Mouse (Mus musculus) gastrocnemius, postnatal 10 days (tissue): ENCODE measurements at regions not wholly inside any gene's neighbourhood (a gene's known extent, or its start where the extent isn't known, plus 50 kb on each side); places are given as distances from the start of the nearest gene placed in this dataset.

Experiments used
- DNase-seq: peaks from one replicate; pipeline ENCODE4 v3.0.0; 2021; ENCODE audit warnings: mixed read lengths

DNA sequence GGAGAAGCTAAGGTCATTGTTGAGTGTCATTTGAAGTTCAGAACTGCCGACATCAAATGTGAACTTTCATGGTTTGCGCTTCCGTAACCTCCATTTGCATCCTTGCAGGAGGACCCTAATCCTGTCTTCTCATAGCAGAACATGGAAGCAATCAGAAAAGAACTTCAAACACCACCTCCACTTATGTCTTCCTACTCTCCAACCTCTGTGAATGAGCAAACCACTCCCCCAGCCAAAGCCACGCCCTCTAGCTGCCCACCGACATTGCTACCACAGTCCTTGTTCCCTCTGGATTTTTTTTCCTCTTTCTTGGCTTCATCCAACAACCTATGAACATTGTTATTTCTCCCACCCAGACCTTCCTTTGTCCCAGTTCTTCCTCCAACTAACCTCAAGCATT lies 149.9 kb downstream of the Kdr start:
- no peak for DNase-seq

DNA sequence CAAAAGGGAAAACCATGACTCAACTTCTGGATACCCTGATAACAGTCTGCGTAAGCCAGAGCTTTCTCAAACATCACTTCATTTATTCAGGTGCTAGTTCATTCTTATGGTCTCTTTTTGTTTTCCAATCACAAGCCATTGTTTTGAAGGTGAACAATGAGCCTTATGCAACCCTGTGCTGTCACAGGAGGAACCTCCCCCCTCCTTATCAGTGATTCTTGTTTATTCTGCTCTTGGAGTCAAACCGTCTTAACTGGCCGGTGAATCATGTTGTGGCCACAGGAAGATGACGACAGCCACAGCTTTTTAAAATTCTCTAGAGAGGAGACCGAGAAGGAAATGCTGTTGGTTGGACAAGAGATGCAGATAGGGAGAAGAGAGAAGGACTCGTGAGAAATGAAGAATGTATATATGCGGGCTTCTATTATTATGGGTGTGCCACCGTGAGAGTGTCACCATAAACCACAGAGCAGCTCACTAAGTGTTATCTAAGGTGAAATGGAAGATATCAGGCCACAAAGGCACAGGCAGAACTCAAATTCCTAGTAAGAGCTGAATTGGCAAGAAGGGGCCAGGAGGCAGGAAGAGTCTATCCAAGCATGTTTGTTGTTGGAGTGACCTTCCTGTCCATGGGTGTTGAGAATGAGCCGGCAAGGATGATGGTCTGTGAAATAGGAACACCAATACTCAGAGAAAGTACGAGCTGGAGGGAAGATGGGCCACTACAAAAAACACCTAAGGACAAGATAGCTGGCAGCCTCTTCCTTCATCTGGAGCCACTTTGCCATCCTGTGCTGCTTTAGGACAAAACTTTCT lies 151.8 kb downstream of the Kdr start:
- no peak for DNase-seq

DNA sequence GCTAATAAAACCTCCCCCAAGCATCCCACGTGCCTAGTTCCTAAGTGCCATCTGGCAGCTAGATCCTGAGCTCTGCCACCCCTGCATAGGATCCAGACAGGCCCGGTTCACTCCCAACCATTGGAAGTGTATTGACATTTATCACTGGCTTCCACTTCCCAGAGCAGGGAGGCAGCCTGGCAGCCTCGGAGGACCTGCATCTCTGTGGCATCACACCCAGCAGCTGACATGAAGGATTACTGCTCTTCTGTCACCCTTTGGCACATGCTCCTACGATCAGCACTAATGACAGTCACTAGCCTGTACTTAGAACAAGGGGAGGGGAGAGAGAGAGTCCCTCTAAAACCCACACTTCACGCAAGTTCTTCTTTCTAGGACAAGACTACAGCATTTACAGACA lies 152.7 kb downstream of the Kdr start:
- DNase-seq = no peak

DNA sequence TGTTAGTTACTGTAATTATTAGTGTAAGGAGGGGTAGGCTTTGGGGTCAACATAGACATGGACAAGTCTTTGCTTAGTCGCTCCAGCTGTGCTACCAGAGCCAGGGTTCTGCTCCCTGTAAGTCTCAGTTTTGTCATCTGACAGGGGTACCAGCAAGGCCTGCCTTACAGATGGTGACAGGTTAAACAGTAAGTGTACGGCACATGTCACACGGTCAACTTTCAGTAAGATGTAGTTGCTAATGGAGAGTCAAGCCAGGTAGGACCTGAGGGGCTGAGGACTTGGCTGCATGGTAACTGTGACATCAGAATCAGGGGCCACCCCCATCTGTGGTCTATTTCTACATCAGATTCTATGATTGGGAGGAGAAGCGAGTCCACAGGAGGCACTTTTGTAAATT lies 153.6 kb downstream of the Kdr start:
- no peak for DNase-seq

DNA sequence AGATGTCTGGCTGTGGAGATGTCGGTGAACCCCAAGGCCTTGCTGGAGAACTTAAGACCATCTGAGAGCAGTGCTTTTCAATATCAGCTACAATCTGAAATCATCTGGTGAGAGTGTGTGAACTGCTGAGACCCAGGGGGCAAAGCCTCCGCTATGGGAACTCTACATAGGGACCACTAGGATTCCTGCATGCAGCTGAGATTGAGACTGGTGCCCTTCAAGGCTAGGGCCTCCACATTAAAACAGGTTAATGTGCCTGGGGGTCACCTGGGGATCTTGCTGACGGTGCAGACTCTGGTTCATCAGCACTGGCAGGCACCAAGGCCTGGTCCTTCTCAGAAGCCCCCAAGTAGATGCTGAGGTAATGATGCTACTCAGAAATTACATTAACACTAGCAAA lies 154.6 kb downstream of the Kdr start:
- no peak for DNase-seq

DNA sequence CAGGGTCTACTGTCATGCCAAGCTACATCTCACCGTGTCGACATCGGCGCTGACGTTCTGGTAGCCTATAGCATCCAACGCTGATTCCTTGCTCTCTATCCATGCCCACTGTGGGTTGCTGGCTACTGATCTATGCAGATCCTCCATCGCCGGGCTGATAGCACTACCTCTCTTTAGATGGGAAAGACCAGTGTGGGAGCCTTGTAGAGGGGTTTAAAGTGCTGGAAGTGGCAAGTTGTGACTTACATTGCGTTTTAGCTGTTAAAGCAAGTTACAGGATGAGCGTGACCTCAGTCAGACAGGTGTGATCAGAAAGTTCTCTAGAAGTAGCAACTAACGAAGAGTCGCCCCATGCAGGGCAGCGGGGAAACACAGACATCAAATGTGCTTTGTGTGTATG lies 160.9 kb downstream of the Kdr start:
- DNase-seq = no peak

DNA sequence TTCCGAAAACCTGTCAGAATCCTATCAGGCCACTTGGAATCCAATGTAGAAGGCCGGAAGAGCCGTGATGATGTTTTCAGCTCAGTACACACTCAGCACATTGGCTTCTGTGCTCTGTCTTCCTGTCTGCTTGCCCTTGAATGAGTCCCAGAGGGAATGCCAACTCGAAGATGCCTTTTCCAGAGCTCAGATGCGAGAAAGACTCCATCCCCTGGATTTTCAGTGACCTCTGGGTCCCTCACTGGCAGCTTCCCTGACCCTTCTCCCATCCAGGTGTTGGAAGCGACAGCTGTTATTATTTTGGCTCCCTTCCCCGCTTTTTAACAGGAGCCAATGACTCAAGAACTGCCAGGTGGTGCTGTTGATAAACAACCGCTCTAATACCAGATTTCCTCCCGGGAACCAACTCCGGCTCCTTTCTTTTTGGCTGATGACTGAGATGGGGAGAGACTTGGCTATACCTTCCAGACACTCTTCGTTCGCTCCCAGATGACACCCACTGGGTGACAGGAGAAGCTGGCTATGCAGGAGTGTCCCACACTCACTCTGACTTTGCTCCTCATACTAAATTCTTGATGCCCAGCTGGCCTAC lies 163.8 kb downstream of the Kdr start:
- no peak for DNase-seq

DNA sequence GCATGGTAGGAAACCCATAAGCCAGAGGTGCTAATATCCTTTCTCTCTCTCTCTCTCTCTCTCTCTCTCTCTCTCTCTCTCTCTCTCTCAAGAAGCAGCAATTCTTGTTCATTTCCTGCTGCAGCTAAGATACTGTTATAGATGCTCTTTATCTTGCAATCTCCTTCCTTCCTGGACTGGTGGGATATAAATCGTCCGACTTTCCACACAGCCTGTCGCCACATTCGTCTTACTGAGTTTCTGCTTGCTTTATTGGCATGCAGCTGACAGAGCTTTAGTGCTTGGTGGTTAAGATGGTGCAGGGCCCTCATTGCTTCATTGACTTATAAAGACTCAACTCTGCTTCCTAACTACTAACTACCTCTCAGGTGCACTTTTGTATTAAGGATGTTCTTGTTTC lies 165.6 kb downstream of the Kdr start:
- DNase-seq = no peak

DNA sequence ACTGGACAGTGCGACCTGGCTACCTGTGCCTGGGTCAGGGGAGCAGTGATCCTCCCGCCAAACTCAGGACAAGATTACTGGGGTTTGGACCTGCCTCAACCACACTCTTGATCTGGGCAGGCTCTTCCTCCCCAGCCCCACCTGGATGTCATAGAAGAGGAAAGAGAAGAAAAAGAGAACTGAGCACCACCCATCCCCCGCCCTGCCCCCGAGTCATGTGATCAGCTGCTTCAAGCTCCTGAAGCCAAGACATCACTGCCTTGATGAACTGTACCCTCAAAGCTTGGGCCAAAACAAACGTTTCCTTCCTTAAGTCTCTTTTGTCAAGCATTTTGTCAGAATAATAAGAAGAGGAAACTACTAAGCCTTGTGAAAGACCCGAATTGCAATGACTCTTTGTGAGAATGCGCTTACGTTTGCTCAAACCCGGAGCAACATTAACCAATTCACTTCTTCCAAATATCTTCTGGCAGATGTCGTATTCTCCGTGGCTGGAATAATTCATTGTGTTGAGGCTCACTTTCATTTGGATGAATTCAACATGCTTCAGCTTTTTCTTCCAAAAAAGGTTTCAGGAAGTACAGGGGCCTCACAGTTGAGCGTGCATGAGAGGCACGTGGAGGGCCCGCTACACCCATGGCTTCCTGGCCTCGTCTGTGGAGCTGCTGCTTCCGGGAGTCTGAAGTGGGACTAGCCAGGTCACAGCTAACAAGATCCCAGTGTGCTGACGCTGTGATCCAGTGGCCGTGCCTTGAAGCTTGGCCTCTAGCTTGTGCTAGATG lies 169.5 kb downstream of the Kdr start:
- no peak for DNase-seq

DNA sequence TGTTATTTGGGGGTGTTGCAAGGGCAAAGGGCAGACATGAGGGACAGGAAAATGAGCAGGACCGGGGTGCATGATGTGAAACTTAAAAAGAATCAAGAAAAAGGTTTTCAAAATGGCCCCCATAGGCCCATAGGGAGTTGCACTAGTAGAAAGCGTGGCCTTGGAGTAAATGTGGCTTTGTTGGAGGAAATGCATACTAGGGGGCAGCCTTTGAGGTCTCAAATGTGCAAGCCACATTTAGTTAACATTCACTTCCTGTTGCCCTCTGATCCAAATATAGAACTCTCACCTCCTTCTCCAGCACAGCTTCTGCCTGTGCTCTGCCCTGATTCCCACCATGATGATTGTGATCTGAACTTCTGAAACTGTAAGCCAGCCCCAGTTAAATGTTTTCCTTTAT lies 173.2 kb downstream of the Kdr start:
- DNase-seq = no peak

DNA sequence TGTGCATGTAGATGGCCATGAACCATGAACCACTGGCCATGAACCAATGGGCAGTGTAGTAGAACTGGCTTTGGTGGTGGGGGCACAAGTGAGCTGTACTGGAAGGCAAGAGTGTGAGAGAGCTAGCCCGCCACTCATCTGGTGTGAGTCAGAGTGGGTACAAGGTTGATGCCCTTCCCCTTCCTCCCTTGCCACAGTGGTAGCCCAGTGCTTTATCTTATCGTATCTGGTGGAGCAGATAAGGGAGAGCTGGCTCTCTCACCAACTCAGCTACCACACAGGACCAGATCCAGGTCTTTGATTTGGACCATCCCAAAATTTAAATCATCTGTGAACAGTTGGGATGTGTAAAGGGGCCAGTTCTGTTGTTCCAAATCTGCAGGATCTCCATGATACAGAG lies 173.9 kb downstream of the Kdr start:
- no peak for DNase-seq

DNA sequence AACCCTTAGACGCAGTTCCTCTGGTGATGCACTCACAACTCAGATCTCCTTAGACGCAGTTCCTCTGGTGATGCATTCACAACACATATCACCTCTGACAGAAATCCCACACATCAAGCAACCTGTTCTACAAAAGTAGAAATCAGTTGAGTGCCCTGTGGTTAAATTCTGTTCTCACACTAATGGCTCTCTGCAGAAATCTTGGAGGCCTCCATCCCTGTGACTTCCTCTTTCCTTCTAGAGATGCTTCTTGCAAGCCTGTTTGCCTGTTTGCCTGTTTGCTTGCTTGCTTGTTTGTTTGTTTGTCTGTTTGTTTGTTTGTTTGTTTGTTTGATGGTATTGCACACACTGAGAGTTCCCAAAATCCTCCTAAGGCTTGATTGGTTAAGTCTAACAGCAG lies 175.2 kb downstream of the Kdr start:
- DNase-seq = no peak

DNA sequence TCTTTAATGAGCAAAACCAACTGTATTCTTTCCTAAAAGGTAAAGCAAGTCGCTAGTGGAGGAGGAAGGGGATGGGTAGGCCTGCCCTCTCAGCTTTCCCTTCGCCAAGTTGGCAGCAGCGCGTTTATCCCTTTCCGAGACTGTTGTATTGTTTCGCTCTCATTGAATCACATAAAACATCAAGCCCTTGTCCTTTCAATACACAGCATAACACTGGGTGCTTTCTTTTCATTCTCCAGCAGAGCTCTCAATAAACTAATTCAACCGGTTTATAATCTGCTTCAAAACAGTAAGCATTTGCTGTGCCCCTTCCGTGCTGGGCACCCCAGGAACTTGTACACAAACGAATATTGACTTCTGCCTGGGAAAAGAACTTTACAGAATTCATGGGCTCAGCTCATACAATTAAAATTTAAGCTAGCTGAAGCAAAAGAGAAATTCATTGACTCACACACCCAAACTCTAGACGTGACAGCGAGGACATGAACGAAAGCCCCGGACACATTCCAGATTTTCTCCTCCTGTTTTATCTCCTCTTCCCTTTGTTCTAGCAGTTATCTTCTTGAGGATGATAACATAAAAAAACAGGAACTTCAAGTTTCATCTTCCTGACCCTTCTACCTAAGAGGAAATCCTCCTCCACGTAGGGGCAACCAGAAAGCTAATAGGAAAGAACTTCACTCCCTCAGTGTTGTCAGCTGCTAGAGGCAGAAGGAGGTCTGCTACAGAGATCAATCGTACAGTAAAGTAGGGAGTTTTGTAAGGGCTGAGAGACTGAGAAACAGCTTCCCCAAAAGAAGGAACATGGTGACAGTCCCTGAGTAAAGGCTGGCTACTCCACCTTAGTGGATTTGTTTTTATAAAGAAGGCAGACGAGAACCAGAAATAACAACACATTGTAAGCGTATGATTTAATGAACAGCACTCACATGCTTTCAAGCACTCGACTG lies 177.9 kb downstream of the Kdr start:
- no peak for DNase-seq

DNA sequence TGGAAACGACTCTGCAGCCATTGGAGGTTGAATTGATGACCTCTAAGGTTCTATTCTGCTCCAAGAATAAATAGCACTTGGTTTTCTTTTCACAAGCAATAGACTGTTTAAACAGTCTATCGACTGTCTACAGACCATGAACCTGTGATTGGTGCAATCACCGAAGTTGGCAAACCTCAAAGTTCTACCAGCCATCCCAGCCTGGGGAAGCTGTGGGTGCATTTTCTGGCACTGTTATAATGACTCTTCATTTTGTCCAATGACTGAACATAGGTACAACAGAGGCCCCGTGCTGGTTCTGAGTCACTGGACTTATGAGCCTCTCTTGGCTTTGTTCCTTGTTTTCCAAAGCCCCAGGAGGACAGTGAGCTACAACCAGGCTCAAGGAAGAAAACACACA lies 178.6 kb downstream of the Kdr start:
- no peak for DNase-seq

DNA sequence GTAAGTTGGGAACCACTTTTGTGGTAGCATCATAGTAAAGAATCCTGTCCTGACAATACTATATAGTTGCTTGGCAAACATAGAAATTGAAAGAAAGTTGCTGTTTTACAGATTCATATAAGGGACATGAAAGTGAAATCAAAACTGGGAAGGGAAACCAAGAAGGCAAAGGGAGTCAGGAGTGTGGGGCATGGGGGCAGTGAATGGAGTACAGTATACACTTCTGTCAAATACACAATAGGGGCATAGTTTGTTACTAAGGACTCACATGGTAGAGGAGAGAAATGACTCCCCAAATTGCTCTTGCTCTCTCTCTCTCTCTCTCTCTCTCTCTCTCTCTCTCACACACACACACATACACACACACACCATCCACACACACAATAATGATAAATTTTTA lies 185.1 kb downstream of the Kdr start:
- DNase-seq = no peak

DNA sequence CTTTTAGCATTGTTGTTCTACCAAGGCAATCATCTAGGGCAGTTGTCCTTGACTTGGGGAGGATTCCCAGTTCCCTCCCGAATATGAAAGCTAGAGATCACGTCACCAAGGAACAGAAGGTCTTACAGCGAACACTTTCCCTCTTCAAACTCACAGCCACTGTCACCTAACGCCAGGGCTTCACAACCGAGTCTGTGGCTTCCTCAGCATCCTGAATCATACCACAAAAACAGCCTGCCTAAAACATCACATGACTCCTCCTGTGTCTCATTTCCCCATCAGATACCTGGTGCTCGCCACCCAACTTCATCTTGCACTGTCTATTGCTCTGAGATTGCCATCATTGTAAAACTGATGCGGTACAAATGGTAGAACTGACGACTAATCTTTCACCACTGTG lies 186.5 kb downstream of the Kdr start:
- no peak for DNase-seq

DNA sequence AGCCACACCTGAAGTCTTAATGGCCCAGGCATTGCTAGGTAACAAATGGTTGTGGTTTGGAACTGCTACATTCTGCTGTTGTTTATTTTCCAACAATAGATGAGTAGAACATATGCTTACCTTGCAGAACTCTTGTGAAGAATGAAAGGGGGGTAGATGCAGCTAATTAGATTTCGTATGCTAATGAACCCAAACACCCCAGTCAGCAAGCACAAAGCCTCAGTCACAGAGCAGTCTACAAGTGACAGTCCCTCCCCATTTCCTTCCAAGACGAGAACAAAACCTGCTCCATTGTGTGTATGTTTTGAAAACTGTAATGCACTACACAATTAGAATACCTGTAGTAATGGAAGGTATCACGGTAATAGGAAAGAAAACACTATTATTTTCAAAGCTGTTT lies 190.2 kb downstream of the Kdr start:
- no peak for DNase-seq

DNA sequence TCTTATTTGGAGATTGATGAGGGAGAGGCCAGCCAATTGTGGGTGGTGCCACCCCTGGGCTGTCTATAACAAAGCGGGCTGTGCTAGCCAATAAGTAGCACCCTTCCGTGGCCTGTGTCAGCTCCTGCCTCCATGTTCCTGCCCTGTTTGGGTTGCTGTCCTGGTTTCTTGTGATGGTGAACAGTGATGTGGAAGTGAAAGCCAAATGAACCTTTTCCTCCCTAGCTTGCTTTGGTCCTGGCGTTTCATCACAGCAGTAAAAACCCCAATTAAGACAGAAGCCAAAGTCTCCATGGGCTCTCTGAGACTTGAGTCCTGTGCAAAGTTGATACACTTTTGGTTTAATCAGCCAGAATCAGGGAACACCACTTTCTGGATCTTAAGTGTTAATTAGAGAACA lies 192.1 kb downstream of the Kdr start:
- no peak for DNase-seq

DNA sequence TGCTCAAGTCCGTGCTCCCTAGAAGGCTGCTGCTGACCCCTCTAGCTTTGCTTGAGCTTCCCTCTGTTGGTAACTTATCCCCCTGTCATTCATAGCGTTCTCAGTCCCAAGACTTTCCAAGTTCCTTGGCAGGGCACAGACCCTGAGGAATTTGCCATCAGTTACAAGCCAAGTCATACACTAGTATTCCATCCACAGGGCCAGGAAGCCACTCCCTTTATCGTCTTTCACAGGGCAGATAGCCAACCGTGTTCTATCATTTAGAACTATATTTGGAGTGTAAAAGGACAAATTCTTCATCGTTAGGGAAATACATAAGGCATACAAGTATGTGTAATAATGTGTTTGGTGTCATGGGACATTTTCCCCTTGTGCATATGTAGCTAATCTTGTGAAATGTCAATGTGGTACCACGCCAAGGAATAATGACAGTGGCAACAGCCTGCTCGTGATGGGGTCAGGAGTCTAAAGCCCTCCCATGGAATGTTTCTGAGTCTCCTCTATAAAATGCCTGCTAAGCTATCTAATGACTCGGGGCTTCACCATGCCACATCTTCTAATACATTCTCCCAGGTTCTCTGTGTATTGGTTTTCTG lies 193.2 kb downstream of the Kdr start:
- no peak for DNase-seq

DNA sequence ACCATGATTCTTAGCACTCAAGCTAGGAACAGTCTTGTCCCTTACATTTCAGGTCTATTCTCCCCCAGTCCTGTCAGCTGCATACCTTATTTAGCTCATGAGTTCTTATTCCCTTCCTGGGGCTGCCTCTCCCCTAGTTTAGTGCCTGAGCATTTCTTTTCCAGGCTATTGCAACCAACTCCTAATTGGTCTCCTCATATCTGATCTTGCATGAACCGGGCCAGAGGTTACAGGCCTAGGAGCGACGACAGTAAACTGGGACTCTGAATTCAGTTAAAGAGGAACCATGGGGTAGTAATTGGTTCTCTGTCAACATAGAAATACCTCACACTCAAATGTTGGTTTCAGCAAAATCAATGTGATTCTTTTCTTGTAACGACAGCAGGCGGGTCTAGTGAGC lies 195.9 kb downstream of the Kit start:
- DNase-seq = no peak

DNA sequence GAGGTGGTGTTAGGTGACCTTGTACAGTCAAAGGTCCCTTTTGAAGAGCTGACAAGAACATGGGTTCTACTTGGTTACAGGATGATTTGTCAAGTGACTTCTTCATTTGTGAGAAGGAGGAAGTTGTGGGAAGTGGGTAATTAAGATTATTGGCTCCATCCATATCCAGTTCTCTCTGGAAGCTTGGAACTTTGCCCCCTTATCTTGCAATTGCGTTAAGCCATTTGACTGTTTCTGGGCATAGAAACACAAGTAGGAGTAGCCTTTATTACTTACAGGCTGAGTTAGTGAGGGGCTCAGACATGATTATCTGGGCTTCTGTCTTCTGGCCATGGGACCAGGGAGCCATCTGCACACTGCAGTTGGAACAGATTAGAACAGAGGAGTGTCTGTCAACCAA lies 192.5 kb downstream of the Kit start:
- no peak for DNase-seq

DNA sequence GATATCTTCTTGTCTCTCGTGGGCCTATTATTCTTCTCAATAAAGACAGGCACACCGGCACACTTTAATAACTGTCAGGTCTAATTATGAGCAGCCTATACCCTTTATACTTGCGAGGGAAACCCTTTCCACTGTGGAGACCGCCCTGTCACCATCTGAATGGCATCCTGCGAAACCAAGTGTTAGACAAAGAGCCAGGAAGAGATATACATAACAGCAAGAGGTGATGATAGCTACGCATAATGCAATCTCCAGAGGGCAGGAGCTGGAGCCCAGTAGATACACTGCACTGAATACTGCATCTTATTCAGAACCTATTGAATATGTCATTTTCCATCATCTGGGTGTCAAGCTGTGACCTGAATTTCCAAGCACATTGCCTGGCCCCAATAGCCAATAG lies 187.7 kb downstream of the Kit start:
- DNase-seq = no peak
